Mouse (Mus musculus) T-helper 1 cell (primary cell): ENCODE data around the gene Dync1i1.

Source experiments
- in situ Hi-C: fragments of 300-600 bp; cut with MboI, MseI; formaldehyde crosslinking; loops from one replicate; pipeline ENCODE4 v1.15.1; 2025; ENCODE audit warnings: high pct_unique_total_duplicates

Gene Dync1i1

DNA sequence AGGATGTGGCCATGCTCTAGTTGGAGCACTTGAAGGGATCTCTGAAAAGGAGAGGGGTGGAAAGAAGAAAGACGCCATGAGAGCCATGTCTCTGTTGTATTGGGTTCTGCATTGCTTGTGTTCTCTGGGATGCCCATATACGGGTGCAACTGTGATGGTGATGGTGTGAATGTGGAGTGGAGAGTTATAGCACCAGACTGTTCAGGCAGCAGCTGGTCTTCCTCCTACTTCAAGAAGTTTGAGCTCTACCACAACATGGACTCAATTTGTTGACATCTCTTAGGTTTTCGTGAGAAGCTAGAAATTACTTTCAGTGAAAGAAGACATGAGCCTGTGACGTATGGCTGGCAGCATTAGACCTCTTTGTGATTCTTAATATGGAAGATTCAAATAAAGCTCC is 44.8 kb downstream of the Dync1i1 start:
- in situ Hi-C loops = no loop called here

DNA sequence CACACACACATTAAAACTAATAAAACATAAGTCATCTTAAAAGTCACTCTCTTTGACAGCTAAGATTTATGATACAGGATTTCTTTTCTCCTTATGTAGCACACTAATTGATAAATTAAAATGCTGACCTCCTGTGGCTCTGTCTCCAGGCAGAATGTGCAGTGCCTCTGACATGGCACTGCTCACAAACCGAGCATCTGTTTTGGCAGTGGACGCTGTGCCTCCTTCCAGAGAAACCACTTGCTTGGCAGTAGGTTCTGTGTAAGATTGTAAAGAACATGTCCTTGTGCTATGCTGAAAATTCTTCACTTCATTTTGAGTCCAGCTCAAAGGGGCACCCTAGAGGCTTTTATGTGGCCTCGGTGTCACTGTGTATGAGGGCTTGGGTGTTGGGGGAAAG is 50.0 kb downstream of the Dync1i1 start:
- in situ Hi-C loops = no loop called here

DNA sequence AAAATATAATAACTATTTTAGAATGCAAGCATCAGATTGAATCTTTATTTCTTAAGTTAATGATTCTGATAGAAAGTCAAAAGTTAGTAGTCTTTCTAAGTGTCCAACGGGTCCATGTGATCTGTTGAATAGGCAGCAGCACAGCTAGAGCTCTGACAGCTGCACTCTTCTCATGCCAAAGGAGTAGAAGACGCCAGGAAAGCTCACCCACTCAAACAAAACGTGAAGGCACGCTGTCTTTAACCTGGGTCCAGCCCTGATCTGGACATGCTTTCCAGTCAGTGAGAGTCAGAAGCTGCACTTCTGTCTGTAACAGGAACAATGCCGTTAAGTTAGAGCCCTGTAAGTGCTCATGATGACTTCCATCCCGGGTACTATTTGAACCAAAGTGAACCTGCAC is 56.3 kb downstream of the Dync1i1 start:
- in situ Hi-C loops = no loop called here

DNA sequence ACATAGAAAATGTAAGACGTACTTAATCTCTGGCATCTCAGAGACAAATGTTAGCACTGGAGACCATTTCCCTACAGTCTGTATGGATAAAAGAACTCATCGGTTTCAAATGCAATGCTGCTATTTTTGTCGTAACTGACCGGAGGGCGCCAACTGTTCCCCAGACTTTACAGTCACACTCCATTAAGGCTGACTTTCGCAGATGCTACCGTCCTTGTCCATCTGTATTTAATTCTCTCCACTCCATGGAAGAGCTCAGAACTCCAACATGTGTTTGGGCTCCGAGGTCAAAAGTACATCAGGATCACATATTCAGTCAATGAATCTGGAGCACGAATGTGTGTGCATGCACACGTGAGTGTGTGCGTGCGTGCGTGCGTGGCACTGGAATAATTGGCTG is 58.4 kb downstream of the Dync1i1 start:
- in situ Hi-C loops = no loop called here

DNA sequence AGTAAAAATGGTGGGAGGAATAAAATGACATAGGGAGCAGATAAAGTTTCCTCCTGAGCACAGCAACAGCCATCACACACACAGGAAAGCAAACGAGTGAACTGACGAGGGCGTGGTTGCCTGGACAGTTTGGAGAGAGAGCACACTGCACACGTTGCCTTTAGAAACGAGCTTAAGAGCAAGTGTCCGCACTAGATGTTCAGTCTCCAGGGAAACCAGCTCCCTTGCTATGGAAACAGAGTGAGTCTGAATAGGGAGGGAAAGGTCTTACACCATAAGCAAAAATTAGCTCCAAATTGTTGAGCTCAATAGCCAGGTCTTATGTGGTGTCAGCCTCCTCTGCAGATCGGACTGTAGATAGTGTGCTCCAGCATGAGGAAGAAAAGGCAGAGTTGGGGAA is 65.2 kb downstream of the Dync1i1 start:
- in situ Hi-C loops = no loop called here

DNA sequence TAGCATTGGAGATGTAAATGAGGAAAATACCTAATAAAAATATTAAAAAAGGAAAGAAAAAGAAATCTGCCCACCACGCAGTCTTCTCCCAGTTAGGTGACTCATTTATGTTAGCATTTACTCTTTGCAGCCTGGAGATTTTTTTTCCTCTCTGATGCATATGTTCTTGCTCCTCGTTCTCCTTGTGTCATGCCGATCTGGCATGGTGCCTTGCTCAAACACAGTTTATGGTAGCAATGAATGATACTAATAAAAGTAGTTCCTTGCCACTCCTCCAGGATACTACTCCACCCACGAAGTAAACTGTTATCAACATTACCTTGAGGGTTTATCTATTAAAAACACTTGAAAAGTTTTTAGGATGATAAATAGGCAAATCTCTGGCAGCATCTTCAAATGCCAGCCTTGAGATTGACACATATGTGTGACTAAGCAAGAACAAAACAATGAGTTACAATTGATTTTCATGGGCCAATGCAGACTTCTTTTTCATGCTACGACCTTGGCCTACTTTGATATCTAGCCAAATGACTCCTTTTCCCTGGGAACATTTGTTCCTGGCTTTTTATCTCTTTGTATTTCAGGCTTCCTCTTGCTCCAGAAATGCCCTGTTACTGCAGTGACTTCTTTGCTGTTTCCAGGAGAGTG is 68.8 kb downstream of the Dync1i1 start:
- in situ Hi-C loops = no loop called here

DNA sequence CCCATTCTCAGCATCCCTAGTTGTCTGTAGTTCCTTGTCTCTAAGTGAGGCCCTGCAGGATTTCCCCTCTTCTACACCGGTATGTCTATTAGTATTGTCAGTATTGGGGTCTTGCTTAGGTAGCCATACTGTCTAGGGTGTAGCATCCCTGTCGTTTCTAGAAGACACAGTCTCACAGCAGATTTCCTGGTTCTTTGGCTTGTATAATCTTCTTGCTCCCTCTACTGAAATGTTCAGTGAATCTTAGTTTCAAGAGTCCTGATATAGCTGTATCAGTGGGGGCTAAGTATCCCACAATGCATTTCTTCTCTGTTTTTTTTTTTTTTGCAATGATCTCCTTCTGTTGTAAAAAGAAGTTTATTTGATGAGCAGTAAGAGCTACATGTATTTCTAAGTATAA is 69.9 kb downstream of the Dync1i1 start:
- in situ Hi-C loops = no loop called here

DNA sequence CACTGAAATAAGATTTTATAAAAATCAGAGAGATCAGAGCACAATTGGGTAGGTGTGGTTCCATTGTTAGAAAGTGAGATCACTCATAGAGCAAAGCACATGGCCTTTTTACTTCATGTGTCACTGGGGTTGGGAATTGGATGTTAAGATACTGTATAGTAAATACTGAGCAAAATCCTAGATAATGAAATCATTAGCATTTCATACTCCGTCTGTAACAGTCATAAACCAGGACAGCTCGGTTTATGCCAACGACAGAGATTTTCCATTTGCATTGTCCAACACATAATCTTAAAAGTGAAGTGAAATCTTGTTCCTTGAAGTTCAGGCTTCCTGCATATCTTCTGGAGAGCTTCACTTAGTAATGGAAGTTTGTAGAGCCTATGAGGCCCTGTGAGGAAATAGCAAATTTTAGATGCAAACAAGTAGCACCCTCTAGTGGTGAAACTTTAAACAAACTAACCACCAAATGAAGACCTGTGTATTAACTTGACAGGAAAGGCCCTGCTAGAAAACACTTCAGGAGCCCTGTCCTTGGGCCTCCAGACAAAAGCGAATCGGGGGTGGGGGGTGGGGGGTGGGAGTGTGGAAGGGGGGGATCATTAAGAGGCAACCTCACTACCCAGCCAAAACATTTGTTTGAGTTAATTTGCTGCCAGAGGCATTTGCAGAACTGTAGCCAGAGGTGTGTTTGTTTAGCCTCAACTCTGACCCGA is 76.8 kb downstream of the Dync1i1 start:
- in situ Hi-C loops = no loop called here

DNA sequence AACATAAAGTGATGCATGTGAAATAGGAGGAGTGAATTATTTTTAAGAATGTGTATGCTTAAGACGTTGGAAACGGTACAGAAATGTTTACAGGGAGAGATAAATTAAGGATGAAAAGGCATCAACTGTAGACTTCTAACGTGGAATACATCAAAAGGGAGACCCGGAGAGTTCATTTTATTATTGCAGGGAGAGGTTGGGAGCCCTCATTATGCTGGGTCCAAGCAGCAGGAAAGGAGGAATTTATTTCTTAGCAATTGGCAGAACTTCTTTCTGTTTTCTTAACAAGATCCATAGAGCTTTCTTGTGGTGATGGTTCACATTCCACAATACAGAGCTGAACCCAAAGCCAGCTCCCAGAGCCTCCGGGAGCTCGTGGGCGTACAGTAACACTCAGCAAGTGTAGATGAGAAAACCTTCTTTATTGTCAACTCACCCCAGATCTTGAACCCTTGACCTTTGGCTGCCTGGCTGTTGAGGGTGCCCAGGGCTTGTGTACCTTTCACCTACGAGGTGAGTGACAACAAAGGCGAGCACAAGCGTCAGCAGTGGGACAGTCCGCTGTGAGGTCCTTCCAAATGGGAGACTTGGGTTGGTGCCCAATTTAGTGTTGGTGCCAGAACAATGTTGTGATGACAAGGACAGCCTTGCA is 77.5 kb downstream of the Dync1i1 start:
- in situ Hi-C loops = no loop called here

DNA sequence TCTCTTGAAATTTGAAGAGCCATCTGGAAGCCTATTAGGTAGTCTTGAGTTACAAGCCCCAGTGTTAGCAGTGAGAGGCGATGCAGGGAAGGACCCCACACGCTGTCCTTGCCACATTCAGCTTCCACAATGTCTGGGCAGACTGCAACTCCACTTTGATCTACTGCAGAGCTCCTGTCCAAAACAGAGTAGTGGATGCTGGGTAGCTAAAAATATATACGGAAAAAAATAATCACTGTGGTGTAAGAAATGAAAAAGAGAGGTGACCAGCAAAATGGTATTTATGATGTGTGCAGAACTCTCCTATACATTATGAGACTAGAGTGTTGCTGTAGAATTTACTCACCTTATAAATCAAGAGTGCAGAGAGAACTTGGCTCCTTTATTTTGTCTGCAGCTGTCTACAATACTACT is 82.6 kb downstream of the Dync1i1 start:
- in situ Hi-C loops = loop anchor here (5.0 kb wide), 1 partner anchor 176 kb away; no protein-coding TSS in a partner anchor

DNA sequence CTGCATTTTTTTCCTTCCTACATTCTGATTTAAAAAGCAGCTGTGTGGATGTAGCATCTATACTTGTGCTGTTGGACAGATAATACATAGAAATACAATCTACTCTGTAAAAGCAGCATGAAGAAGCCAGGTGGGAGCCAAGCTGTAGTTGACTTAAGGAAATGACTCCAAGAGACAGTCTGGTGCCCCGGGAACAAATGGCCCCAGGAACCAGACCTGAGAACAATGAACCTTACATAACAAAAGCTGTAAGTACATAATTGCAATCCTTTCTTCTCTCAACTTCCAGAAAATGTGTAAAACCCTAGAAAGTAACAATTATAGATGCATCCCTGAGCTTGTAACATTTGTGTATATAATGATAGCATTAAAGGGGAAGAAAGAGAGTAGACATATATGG is 86.6 kb downstream of the Dync1i1 start:
- in situ Hi-C loops = no loop called here

DNA sequence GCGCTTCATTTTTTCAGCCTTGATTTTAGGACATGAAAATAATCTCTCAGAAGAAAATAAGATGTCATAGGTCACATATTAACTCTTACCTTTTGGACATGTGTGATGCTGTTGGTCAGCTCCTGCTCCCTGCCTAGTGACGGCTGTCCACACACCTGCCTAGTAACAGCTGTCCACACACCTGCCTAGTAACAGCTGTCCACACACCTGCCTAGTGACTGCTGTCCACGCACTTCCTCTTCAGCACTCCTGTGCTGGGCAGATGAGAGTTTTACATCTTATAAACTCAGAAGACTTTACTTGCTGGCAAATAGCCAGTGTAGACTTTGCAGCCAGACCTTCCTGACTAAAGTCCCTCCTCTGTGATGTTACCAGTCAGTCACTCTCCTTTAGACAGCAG is 94.2 kb downstream of the Dync1i1 start:
- in situ Hi-C loops = no loop called here

DNA sequence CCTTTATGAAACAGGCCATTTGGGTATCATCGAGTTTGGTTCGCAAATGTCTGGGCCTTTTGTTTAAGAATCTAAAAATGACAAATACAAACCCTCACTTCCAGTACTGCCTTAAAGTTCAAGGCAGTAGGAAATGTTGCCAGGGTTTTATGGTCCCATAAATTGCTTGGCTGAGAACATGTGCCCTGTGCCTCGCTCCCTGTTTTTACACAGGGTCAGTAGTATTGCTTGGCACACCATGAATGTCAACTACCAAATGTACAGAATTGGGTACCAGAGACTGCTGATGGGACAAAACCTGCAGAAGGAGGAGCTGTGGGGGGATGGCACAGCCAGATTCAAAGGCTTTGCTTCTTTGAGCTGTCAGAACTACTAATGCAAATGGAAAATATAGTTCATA is 100.0 kb downstream of the Dync1i1 start:
- in situ Hi-C loops = no loop called here

DNA sequence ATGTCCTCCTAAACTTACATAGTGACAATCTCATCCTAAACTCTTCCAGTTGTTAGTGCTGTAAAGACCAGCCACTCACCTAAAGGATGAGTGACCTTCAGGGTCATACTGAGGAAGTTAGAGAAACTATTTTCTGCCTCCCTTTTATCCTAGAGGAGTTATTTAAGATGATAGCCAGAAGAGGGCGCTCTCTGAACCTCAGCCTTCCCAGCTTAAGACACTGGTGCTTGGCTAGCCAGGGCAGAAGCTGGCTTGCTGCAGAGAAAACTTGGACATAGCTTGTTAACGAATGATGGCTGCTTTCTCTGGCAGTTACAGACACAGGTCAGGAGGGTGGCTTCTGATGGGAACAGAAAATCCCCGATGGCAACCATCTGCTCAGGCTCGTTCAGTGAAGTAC is 101.6 kb downstream of the Dync1i1 start:
- in situ Hi-C loops = no loop called here

DNA sequence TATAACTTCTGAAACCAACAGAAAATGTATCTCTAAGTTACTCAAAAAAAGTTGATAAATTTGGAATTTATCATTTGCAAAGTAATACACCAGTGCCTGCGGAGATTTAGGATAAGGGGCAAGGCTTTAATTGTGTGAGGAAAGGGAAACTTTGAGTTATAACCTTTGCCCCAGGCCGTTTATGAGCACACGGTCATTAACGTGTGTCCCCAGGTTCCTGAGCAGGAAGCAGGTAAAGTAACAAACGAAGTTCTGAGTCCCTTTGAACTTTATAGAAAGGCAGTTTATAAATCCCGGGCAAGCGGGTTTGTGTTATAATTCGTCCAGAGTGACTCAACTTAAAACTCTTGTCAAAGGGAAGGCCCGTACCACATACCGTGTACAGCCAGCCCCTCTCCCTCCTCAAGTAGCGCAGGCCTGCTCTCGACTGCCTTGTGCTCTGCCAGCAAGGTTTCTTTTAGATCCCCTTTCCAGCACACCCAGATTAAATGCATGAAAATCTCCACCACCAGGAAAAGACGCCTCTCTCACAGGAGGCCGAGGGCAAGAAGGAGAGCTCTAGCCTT is 103.1 kb downstream of the Dync1i1 start:
- in situ Hi-C loops = no loop called here

DNA sequence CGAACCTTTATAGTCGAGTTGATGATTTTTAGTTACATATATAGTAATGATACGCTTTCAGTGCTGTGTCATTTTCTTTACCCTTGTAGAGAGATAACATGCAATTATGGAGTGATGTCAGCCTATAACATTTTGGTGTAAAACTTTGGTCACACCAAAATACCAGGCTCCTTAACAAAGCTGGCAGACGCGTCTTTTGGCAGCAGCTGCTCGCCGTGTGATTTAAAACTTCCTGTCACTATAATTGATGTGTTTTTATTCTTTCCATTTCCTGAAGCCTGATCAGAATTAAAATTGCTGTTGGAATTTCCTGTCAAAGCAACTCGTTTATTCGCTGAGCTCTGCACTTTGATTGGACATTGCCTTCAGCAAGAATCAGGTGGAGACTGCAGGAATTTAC is 103.7 kb downstream of the Dync1i1 start:
- in situ Hi-C loops = no loop called here

DNA sequence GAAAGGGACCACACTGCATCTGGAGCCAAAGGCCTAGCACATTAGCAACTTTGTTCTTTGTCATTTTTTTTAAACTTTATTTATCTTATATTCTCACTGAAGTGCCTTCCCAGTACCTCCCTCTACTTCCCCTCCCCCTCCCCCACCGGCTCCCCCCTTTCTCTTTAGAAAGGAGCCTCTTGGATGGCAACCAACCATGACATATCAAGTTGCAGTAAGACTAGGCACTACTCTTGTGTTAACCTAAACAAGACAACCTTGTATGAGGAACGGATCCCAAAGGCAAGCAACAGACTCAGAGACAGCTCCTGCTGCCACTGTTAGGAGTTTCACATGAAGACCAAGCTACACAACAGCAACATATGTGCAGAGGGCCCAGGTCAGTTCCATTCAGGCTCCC is 105.3 kb downstream of the Dync1i1 start:
- in situ Hi-C loops = no loop called here

DNA sequence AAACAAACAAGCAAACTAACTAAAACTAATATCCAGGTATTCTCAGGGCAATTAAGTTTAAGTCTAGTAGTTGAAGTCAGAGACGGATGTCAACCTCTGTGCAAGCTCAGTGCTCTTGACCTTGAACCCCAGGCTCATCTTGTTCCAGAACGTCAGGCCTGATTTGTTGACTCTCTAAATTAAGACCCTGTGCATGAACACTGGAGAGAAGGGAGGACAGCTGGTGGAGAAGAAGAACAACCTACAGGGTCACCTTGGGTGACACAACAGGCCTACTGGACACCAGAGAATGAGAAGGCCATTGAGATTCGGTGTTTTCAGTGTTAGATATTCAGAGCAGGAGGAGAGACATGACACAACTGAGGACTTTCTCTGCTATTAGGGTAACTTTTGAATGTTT is 105.8 kb downstream of the Dync1i1 start:
- in situ Hi-C loops = no loop called here

DNA sequence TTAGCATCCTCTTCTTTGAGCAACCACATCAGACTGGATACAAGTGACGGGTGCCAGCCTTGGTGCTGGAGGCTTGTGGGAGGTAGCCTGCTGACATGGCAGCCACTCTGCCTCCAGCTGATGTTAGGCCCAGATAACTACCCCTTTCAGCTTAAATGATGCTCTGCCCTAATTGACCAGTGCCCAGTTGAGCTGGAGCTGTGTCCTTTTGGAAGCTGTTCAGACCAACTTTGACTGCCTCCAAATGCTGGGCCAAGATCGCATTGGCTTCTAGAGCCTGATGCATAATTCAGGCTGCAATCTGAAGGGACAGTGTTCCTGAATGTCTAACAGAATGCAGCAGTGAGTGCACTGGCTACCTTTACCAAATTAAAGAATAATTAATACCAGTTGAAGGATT is 107.4 kb downstream of the Dync1i1 start:
- in situ Hi-C loops = no loop called here

DNA sequence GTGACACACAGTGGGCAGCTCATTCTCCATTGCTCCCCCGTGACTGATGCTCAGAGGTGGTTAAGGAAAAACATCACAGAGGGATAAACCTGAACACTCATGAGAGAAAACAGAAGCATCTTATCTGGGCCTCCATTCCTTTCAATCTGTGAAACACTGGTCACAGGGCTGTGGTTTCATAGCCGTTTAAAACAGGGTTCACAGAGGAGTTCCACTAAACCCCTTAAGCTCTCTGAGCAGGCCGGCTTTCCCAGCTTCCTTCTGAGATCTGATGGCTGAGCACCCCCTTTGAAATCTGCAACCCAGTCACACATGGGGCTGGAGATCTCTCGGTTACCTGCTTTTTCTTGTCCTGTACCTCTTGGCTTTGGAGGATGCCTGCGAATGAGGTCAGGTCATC is 117.0 kb downstream of the Dync1i1 start:
- in situ Hi-C loops = no loop called here

DNA sequence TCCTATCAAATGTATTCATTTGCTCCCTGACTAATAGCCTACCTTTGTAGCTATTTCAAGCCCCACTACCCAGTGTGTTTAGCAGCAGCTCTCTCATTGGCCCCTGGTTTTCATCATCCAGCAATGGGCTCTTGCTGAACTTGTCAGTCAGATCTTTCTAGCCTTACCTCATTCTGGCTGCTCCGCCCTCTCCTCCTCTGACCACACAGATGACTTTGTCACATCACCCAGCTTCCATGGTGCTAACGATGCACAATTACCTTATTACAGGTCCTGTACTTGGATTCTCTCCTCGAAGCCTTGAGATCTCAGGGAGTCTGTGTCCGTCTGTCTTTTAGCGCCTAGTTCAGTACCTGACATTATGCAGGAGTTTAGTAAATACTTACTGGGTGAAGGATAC is 120.7 kb downstream of the Dync1i1 start:
- in situ Hi-C loops = no loop called here

DNA sequence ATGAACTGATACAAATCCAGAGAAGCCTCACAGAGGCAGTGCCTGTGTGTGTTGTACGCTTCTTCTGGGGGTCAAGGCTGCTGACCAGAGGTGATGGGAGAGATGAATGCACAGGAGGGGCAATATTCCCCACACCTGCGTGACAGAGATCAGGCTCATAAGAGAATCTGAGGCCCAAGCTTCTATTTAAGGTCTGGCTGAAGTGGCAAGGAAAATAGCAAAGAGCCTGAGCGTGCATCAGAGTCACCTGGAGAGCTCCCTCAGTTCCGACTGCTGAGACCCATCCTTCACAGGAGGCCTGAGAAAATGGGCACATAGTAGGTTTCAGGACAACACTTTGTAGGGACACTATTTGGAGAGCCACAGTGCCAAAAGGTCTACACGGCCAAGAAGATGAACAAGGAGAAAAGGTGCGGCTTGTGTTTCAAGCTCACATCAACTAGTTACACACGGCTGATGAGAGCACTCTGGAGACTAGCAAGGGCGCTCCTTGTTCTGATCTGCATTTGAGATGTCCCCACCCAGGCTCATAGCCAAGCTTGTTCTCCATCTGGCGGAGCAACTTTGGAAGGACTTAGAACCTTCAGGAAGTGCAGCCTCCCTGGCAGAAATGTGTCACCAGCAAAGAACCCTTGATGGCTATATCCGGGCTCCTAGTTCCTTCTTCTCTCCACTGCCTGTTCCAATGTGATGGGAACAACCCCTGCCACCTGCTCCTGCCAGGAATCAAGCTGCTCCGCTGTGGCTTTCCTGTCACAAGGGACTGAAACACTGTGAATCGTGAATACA is 128.8 kb downstream of the Dync1i1 start:
- in situ Hi-C loops = no loop called here
